Mouse (Mus musculus): Measurements from ENCODE around the gene Pdlim5.

Pdlim5 gene

DNA sequence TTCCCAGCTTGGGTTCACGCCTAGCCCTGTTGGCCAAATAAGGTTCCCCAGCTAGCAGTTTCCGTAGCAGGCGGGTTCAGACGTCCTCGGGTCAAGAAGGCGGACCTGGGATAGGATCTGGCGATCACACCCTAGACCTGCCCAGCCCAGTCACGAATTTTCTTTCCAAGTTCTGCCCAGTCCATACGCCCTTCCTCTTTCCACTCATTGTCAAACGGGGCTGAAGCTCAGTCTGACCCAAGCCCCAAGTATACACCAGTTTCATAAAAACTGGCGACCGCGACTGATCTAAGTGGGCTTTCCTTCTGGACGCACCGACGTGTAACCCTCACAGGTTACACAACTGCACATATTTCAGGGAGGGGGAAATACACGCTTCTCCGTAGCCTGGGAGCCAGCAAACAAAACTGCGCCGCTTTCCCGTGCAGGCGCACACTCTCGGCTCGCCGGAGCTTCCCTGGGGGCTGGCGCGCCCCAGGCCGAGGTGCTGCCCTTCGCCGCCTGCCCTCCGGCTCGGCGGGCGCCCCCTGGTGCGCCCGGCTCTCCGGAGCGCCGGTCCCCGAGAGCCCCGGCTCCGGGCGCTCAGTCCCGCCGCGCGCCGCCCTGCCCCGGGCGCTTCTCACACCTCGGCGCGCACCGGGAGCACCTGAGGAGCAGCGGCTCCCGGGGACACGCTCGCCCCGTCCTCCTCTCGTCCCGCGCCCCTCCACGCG, 544 bp downstream of the Pdlim5 start:
- peak; percentile 92 to 94 for DNase-seq (ENCODE audit: low spot score in 2 of 2)

DNA sequence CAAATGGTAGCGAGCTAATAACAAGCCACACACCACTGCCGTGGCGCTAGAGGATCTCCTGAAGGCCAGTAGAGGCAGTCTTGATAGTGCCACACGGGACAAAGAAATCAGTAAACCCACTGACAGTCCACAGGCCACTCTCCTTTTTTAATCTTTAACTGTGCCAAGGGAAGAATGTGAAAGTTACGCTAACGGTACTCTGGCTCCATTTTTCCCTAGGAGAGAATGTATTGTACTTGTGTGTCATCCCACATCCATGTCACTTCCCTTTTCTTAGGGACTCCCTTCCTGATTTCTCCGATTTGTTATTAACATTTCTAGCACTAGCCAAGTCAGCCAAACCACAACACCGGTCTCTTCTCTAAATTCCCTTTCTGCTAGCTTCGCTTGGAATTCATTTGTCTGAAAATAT, 1.5 kb downstream of the Pdlim5 start:
- DNase-seq (ENCODE audit: low spot score in 2 of 2): peak; percentile 51 to 57

DNA sequence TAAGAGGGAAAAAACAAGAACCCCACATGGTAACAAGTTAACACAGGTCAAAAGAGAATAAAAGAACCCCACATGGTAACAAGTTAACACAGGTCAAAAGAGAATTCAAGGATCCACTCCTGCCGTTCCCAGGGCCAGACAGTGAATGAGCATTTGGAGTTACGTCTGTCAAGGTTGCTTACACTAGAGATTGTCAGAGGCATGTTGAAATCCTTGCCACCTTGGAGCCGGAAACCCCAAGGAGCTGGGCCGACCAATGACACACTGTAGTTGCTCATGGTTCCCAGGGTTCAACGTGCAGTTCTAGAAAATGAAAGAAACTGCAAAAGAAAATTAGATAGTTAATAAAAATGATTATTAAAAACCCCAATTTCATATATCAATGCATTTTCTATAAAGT, 4.0 kb downstream of the Pdlim5 start:
- DNase-seq (ENCODE audit: low spot score in 2 of 2): no peak

DNA sequence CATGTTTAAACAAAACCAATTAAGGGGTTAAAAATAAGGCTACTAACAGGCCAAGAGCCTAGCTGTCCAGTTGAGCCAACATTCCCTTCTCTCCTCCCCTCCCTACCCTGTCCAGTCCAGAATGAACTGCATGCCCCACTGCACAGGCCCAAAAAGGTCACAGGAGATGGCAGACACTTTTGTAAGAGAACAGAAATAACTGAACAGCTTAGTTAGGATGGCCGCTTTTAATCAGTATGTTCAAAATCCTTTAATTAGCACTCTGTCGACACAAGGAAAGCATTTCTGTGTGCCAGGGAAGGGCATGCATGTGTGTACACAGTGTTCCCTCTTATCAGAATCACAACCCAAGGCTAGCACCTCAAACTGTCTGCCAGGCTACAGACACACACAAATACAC, 5.2 kb downstream of the Pdlim5 start:
- peak; percentile 68 to 76 for DNase-seq (ENCODE audit: low spot score in 2 of 2)

DNA sequence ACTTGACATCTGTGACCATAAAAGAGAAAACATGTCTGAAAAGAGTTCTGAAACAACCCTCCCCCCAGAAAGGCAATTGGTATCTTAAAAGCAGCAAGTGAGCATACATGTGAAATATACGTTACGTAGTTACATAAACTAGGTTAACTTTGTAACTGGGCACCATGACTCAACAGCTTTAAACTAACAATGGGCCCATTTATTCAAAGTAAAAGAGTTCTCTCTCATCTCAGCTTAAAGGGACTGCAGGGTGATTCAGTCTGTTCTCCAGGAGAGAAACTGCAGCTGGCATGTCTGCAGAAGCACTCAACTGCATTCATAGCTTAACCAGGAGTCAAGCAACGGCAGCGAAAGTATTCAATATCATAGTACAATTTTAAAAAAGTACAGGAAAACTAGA, 7.3 kb downstream of the Pdlim5 start:
- DNase-seq (ENCODE audit: low spot score in 2 of 2): no peak

DNA sequence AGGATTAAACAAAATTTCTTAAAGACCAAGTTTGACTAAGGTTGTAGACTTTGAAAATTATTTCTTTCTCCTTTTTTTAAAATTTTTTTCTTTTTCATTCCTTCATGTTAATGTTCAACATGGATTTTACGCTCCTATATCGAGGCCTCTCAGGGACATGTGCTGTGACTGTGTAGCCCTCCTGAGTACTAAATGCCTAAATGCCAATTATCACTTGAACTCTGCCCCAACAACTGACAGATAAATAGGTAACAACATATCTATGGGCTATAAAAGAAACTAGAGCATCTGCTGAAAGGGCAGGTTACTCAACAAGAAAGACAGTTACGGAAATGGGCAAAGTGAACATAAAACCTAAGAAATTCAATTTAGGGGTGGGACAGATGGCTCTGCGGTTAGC, 9.0 kb downstream of the Pdlim5 start:
- no peak for DNase-seq (ENCODE audit: low spot score in 2 of 2)

DNA sequence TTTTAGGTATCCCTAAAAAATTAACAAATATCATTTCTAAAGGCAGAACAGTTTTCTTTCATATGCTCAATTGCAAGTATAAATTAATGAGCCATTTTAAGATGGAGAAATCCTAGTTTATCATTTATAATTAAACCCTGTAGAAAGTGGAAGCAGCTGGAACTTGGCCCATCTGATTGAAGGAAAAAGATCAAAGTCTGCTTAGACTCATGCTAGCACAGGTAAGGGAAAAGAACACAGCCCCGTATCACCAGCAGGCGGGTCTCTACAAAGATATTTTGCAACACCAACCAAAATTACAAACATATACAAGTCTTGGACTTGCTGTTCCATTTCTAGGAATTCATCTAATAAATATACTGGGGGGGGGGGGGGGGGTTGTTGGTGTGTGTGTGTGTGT, 9.8 kb downstream of the Pdlim5 start:
- no peak for DNase-seq (ENCODE audit: low spot score in 2 of 2)

DNA sequence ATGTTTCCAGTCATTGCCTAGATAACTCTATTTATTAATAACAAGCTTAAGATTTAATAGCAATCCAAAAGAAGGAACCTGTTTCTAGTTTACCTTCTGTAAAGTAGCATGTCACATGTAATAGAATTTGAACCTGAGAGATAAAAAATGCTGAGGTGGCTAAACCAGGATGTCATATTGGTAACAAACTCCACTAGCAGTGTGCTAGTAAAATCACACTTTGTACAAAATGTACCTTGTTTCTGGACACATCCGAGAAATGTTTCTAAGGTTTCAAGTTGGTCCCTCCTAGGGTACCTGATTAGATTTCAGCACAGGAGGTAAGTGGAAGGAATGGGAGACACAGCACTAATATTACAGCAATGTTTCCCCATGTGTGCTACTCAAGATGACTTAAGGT, 18.9 kb downstream of the Pdlim5 start:
- DNase-seq (ENCODE audit: low spot score in 2 of 2): no peak

DNA sequence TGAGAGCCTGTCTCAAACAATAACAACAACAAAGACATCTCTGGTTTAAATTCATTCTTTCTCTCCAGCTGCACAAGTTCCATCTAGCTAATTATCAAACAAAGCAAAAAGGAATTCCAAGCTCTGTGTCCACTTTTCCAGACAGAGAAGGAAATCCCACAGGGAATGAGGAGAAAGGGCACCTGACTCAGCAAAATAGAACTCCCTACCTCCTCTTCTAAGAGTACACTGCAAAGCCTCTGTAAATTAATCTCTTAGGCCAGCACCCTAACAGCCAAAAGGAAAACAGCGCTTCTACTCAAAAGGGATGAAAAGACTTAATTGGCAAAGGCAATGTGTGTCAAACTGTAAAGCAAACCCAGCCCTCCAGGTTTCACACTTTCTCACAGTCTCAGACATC, 20.4 kb downstream of the Pdlim5 start:
- DNase-seq (ENCODE audit: low spot score in 2 of 2): no peak

DNA sequence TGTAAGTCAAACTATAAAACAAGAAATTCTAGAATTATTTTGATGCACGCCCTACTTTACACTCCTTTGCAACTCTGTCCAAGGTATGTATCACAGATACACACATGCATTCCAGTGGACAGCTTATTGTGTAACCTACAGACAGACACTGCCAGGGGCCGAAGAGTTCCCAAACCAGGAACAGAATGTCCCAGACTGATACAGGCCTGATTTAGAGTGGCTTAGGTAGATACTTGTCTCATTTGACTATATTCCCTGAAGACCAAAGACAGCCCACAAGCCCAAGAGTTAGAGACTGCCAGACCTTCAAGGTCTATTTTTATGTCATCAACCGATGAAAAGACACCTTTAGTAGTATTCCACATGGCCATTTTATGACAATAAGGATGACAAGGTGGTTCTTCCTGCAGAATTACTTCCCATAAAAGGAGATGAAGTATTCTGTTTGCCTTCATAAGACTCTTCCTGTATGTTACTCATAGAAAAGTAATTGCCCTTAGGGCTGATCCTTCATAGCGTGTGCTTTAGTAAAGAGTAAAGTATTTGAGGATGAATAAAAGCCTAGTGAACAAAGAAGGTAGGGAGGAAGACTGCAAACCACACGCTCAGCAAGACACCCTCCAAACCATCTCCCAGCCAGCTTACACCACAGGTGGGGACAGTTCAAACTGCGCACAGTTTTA, 22.9 kb downstream of the Pdlim5 start:
- DNase-seq (ENCODE audit: low spot score in 2 of 2): no peak

DNA sequence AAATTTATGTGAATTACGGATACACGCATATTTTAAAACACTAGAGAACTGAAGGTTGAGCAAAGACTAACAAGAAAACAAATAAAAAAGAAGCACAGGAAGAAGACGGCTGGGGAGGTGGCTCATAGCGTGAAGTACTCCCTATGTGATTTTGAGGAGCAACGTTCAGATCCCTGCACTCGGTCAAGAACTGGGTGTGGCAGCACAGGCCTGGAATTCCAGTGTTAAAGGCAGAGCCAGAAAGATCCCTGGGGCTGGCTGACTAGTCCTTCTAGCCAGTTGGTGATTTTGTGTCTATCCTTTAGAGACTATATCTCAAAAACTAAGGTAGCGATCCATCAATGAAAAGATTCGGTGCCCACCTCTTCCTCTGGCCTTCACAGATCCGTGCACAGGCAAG, 27.1 kb downstream of the Pdlim5 start:
- no peak for DNase-seq (ENCODE audit: low spot score in 2 of 2)

DNA sequence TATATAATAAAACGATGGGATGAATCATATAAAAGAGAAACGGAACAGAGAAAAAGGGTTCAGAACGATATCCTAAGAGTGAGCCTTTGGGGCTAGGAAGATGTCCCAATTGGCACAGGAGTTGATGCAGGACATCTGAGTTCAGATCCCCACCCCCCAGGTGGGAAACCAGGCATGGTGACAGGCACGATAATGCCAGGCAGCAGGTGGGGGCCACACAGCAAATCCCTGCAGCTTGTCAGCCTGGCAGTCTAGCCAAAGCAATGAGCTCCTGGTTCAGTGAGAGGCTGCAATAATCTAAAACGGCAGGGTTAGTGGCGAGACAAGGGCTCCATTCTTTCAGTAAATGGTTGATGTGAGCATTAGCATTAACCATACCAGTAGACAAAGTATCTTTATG, 33.4 kb downstream of the Pdlim5 start:
- DNase-seq (ENCODE audit: low spot score in 2 of 2): no peak

DNA sequence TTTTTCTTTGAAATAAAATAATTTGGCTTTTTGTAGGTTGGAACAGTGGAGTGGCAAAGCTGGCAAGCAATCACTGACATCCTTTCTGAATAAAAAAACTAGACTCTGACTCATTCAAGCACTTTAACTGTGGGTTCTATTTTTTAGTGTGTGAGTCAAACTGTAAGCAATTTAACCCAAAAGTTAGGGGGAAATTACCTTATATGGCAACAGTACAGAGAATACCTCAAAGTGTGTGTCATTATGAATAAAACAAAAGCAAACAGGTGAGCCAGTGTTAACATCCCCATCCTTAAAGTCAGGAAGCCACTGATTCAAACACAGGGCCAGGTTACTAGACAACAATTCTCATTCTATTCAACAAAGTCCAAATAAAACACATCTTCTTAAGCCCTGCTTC, 36.5 kb downstream of the Pdlim5 start:
- no peak for DNase-seq (ENCODE audit: low spot score in 2 of 2)

DNA sequence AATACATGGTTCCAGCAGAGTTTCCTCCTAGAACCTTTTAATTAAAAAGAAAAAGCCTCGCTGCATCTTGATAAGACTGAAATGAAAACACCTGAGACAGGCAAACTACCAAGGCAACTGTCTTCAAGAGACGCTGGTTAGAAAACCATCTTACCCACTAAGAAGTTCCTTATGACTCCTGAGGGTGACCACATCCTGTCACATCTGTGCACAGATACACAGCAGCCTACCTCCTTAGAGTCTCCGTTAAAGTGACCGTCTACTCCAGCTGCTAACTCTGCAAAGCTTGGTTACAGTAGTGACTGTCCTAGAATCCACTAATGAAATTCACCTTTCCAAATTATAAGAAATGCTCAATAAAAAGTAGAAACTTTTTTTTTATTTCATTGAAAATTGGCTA, 38.8 kb downstream of the Pdlim5 start:
- no peak for DNase-seq (ENCODE audit: low spot score in 2 of 2)

DNA sequence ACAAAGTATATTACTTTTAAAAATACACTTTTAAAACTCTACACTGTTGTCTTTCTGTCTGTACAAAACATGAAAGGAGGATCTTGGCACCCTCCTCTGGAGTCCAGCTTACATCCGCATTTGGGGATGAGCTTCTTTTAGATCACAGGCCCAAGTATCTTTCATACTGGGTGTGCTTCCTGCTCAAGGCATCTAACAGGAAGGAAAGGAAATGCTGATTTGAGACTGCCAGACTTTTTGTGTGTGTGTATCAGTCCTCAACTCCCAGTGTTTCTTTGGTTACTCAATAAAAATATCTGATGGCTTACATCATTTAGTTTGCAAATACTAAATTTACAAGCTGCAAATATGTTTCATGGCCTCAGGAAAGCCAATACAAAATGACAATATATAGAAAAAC, 42.3 kb downstream of the Pdlim5 start:
- DNase-seq (ENCODE audit: low spot score in 2 of 2): peak; percentile 63 to 75

DNA sequence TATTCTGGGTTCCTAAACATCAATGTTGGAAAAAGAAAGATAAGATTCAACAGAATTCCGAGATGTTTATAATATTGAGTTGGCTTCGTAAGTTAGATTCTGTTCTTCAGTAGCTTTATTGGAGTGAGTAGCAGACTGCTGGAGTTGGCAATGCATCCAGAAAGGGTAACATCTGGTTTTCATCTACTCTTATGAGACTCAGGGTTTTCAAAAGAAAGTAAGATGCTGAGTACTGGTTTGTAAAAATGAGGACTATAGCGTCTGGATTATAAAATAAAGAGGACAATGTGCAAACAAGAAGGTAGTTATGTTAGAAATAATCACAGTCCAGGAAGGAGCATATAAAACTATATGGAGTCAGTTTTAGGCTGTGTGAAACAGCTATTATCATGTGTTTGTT, 45.0 kb downstream of the Pdlim5 start:
- peak in 1 of 2 experiments; percentile 42 for DNase-seq (ENCODE audit: low spot score in 2 of 2)

DNA sequence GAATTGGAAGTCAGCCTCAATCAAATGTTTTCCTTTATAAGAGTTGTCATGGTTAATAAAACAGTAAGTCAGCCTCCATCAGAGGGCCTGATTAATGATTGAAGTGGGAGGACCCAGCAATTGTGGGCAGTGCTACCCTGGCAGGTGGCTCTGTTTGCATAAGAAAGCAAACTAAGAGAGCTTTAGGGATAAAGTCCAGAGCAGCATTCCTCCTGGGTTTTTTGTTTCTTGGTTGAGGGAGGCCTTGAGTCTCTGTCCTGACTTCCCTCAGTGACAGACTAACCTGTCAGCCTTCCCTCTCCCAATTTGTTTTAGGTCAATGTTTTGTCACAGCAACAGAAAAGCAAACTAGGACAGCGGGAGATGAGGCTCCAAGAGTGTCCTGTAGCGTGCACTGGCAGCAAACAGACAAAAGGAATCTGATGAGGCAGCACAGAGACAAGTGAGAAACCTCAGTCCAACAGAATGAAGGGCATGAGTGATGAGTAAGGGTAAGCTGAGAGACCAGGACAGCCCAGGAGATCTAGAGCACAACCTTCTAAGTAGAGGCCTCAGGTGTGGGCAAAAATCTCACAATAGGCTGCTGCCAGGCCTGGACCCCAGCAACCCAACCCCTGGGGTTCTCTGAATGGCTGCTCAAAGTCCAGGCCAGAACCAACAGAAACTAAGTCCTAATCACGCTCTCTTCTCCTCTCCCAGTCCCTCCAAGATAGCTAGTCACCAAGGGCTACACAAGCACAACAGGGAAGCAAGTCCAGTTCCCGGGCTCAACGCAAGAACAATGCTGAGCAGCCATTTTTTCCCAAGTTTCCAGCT, 46.5 kb downstream of the Pdlim5 start:
- DNase-seq (ENCODE audit: low spot score in 2 of 2): no peak

DNA sequence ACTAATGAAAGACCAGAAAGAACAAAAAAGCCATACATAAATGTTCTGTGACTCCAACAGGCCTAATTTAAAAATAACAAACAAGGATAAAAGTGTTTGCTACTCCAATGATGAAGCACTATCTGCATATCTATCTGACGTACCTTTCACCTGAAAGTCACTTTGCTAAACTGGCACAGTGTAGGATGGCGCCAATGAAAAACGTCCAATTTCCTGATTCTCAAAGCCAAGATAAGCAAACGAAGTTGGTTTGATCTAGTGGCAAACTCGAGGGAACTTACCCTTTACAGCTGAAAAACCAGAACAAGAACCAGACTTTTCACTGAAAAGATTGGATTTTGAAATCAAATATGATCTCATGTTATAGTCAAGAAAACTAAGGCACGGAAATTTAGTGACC, 49.2 kb downstream of the Pdlim5 start:
- DNase-seq (ENCODE audit: low spot score in 2 of 2): no peak

DNA sequence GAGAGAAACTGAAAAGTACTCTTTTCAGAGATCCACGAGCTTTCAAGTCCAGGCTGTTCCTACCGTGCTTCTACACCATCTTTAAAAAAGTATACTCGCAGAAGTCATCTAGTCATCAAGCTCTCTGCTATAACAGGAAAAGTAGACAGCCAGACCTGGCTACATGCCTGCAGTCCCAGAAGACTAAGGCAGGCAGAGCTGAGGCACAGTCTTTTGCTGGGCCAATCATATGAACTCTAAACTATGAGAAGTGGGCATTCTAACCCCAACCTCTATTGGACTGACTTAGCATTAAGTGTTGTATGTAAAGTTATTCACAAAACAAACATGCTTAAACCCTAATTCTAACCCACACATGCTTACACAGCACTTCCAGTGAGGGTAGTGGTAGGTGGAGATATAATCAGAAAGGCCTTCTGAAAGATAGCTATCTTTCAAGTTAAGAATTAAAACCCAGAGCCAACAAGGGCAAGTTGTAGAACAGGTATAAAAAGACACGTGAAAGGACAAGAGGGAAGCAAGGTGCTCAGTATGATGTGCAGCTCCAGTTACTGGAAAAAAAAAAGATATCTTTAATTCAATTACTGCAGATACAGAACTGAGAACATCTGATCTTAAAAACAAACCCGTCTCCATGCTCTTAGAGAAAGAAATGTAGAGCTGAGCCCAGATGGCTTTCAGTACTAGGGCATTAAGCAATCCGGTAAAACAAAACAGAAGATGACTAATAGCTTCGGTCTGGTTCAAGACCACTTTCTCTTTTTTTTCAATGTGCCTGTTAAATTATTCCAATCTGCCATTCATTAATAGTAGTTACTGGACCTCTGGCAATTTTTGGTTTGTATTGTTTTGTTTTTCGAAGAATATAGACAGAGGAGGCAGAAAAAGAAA, 50.0 kb downstream of the Pdlim5 start:
- peak in 1 of 2 experiments; percentile 31 for DNase-seq (ENCODE audit: low spot score in 2 of 2)

DNA sequence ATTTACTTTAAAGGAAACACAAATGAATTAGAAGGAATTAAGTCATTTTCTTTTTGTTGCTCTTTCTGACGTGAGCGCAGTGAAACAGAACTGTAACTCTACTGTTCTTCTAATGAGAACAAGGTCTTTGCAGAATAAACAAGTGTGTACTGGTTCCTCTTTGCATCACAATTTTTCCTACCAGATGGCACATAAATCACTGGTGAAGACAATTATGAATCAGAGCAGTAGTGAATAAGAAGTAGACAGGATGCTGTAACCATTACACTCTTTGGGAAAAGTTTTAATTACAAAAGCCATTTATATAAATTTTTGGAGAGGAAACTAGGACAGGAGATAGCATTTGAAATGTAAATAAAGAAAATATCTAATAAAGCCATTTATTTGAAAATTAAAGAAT, 51.7 kb downstream of the Pdlim5 start:
- DNase-seq (ENCODE audit: low spot score in 2 of 2): no peak

DNA sequence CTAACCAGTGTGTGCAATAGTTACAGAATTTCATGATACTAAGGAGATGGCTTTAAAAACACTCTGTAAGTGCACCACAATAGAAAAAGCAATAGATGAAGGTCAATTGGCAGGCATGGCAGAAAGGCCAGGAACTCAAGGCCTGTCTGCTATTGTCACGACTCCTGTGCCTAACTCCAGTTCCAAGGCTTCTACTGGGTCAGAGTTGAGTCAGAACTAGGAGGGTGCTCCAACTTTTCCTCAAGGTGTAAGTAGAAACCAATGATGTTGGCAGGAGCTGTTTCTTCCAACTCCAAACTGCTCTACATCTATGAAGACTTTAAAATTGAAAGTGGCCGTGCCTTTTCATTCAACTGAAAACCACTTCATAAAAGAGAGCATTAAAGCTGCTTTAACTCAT, 54.8 kb downstream of the Pdlim5 start:
- no peak for DNase-seq (ENCODE audit: low spot score in 2 of 2)
